Mouse (Mus musculus) B cell, adult 67 days (primary cell): Measurements from ENCODE around the gene Zfp979. TPM values are rescaled to one million over a fixed set of nuclear protein-coding genes. Genes with fewer than 3 reads are reported as not detected.

ENCODE experiments used
- total RNA-seq, 2 experiments: library from RNA; stranded (reverse); gene quantifications; 4 replicates each; pipeline ENCODE4 v1.2.4; 2023

Zfp979 gene
- total RNA-seq: under 1 TPM in 1 of 2 experiments, not detected in 1; 0.61 TPM

GRCm38 (mm10) chr4:147642413-147642812 lies at the start of gene Zfp979:
Gene Zfp979 (minus strand): TSS chr4:147642513.

Other genes starting within 250 kb of the Zfp979 start
- not detected for gene Zfp982, start 150.1 kb downstream of the Zfp979 start, total RNA-seq
- gene Gm16503, start 102.3 kb downstream of the Zfp979 start, total RNA-seq: under 1 TPM; 0.38 to 0.53 TPM
- gene Zfp985, start 89.2 kb downstream of the Zfp979 start, total RNA-seq: under 1 TPM in 1 of 2 experiments, not detected in 1; 0.27 TPM
- gene Zfp534, start 60.0 kb upstream of the Zfp979 start, total RNA-seq: 1 to 10 TPM in 1 of 2 experiments, under 1 TPM in 1; 0.92 to 1.3 TPM
- gene Zfp984, start 167.3 kb upstream of the Zfp979 start, total RNA-seq: 10 to 100 TPM; 17.2 to 17.9 TPM
- gene Zfp933, start 205.9 kb upstream of the Zfp979 start, total RNA-seq: 10 to 100 TPM; 14.4 to 23.7 TPM
- 10 to 100 TPM; 46.2 to 52.4 TPM for gene Miip, start 226.3 kb upstream of the Zfp979 start, total RNA-seq
- 10 to 100 TPM in 1 of 2 experiments, 1 to 10 TPM in 1; 9.8 to 16.0 TPM for gene Fv1, start 226.5 kb upstream of the Zfp979 start, total RNA-seq